Mouse (Mus musculus): ENCODE data around the gene Tbc1d7. TPM values are rescaled to one million over a fixed set of nuclear protein-coding genes. Genes with fewer than 3 reads are reported as not detected.
A peak's percentile ranks its signal among the peaks of the same experiment; 100 is the strongest.

The Tbc1d7 gene
- polyA plus RNA-seq, 1 experiment from 2014 or later: 58.0 TPM

GRCm38 (mm10) chr13:43210956-43211355 is 39.7 kb upstream of the Tbc1d7 start:
- H3K27ac ChIP-seq (ENCODE audit: low read length): no peak overlapping the region
- H3K9ac ChIP-seq (replicated peaks; ENCODE audit: low read length): no peak overlapping the region
- H3K27me3 ChIP-seq (ENCODE audit: insufficient read depth, low read length): no peaks in the 10 kb centered on the region
- no peak overlapping the region for H3K4me3 ChIP-seq (ENCODE audit: low read length)
- 84% methylated on average over 5 of the region's 5 CpGs for WGBS
- no peak overlapping the region for H3K4me2 ChIP-seq (replicated peaks; ENCODE audit: low read depth, low read length)
- H3K4me1 ChIP-seq (ENCODE audit: insufficient read depth, low read length): peaks cover 21% of the 10 kb centered on the region
- H3K9me3 ChIP-seq (ENCODE audit: low read length): no peaks in the 10 kb centered on the region
- H3K36me3 ChIP-seq (ENCODE audit: insufficient read depth, low read length): no peaks in the 10 kb centered on the region
- ATAC-seq (ENCODE audit: low FRiP score, low TSS enrichment): no peak

GRCm38 (mm10) chr13:43209560-43209959 is 38.3 kb upstream of the Tbc1d7 start:
- Histone ChIP-seq H3K36me3 (ENCODE audit: insufficient read depth, low read length) (no peaks in the 10 kb centered on the region), H3K4me1 (ENCODE audit: insufficient read depth, low read length) (peaks cover 9% of the 10 kb centered on the region; the same call in 1 of the 2 replicates), H3K4me3 (ENCODE audit: low read length) (no peak overlapping the region), H3K4me2 (replicated peaks; ENCODE audit: low read depth, low read length) (no peak overlapping the region), H3K27ac (ENCODE audit: low read length) (no peak overlapping the region), H3K9me3 (ENCODE audit: low read length) (no peaks in the 10 kb centered on the region), H3K27me3 (ENCODE audit: insufficient read depth, low read length) (no peaks in the 10 kb centered on the region), H3K9ac (replicated peaks; ENCODE audit: low read length) (no peak overlapping the region)
- no peak for ATAC-seq (ENCODE audit: low FRiP score, low TSS enrichment)
- WGBS: 87% methylated on average over 5 of the region's 5 CpGs

GRCm38 (mm10) chr13:43208914-43209439 is 37.7 kb upstream of the Tbc1d7 start:
- H3K9me3 ChIP-seq (ENCODE audit: low read length): no peaks in the 10 kb centered on the region
- no peak overlapping the region for H3K4me3 ChIP-seq (ENCODE audit: low read length)
- H3K9ac ChIP-seq (replicated peaks; ENCODE audit: low read length): no peak overlapping the region
- no peaks in the 10 kb centered on the region for H3K36me3 ChIP-seq (ENCODE audit: insufficient read depth, low read length)
- H3K27ac ChIP-seq (ENCODE audit: low read length): no peak overlapping the region
- WGBS: 40% methylated on average over 16 of the region's 16 CpGs
- H3K27me3 ChIP-seq (ENCODE audit: insufficient read depth, low read length): no peaks in the 10 kb centered on the region
- no peak overlapping the region for H3K4me2 ChIP-seq (replicated peaks; ENCODE audit: low read depth, low read length)
- no peak for ATAC-seq (ENCODE audit: low FRiP score, low TSS enrichment)
- H3K4me1 ChIP-seq (ENCODE audit: insufficient read depth, low read length): peaks cover 9% of the 10 kb centered on the region; the same call in 1 of the 2 replicates

- H3K4me3 ChIP-seq (ENCODE audit: low read length): no peak overlapping the region
- no peaks in the 10 kb centered on the region for H3K27me3 ChIP-seq (ENCODE audit: insufficient read depth, low read length)
- H3K9ac ChIP-seq (replicated peaks; ENCODE audit: low read length): no peak overlapping the region
- peaks cover 7% of the 10 kb centered on the region; the same call in 1 of the 2 replicates for H3K4me1 ChIP-seq (ENCODE audit: insufficient read depth, low read length)
- 81% methylated on average over 12 of the region's 12 CpGs for WGBS
- H3K9me3 ChIP-seq (ENCODE audit: low read length): no peaks in the 10 kb centered on the region
- no peak for ATAC-seq (ENCODE audit: low FRiP score, low TSS enrichment)
- H3K4me2 ChIP-seq (replicated peaks; ENCODE audit: low read depth, low read length): no peak overlapping the region
- no peak overlapping the region for H3K27ac ChIP-seq (ENCODE audit: low read length)
- H3K36me3 ChIP-seq (ENCODE audit: insufficient read depth, low read length): no peaks in the 10 kb centered on the region
Observed at GRCm38 (mm10) chr13:43206118-43206683, 34.9 kb upstream of the Tbc1d7 start.

GRCm38 (mm10) chr13:43203641-43204040 is 32.3 kb upstream of the Tbc1d7 start:
- no peaks in the 10 kb centered on the region for H3K27me3 ChIP-seq (ENCODE audit: insufficient read depth, low read length)
- H3K27ac ChIP-seq (ENCODE audit: low read length): no peak overlapping the region
- H3K36me3 ChIP-seq (ENCODE audit: insufficient read depth, low read length): no peaks in the 10 kb centered on the region
- no peaks in the 10 kb centered on the region for H3K9me3 ChIP-seq (ENCODE audit: low read length)
- H3K4me1 ChIP-seq (ENCODE audit: insufficient read depth, low read length): no peaks in the 10 kb centered on the region
- no peak for ATAC-seq (ENCODE audit: low FRiP score, low TSS enrichment)
- 55% methylated on average over 5 of the region's 5 CpGs for WGBS
- H3K4me3 ChIP-seq (ENCODE audit: low read length): no peak overlapping the region
- H3K9ac ChIP-seq (replicated peaks; ENCODE audit: low read length): no peak overlapping the region
- no peak overlapping the region for H3K4me2 ChIP-seq (replicated peaks; ENCODE audit: low read depth, low read length)

- Histone ChIP-seq H3K4me3 (ENCODE audit: low read length) (no peak overlapping the region), H3K9me3 (ENCODE audit: low read length) (no peaks in the 10 kb centered on the region), H3K27ac (ENCODE audit: low read length) (no peak overlapping the region), H3K9ac (replicated peaks; ENCODE audit: low read length) (no peak overlapping the region), H3K4me1 (ENCODE audit: insufficient read depth, low read length) (no peaks in the 10 kb centered on the region), H3K27me3 (ENCODE audit: insufficient read depth, low read length) (no peaks in the 10 kb centered on the region), H3K36me3 (ENCODE audit: insufficient read depth, low read length) (no peaks in the 10 kb centered on the region), H3K4me2 (replicated peaks; ENCODE audit: low read depth, low read length) (no peak overlapping the region)
- whole genome bisulfite sequencing: 85% methylated on average over 7 of the region's 7 CpGs
- no peak for ATAC-seq (ENCODE audit: low FRiP score, low TSS enrichment)
Observed at GRCm38 (mm10) chr13:43203234-43203633, 31.9 kb upstream of the Tbc1d7 start.

GRCm38 (mm10) chr13:43202351-43202750 is 31.1 kb upstream of the Tbc1d7 start:
- no peaks in the 10 kb centered on the region for H3K4me1 ChIP-seq (ENCODE audit: insufficient read depth, low read length)
- H3K36me3 ChIP-seq (ENCODE audit: insufficient read depth, low read length): no peaks in the 10 kb centered on the region
- WGBS: 81% methylated on average over 10 of the region's 10 CpGs
- H3K27ac ChIP-seq (ENCODE audit: low read length): no peak overlapping the region
- no peak for ATAC-seq (ENCODE audit: low FRiP score, low TSS enrichment)
- no peaks in the 10 kb centered on the region for H3K9me3 ChIP-seq (ENCODE audit: low read length)
- no peak overlapping the region for H3K4me3 ChIP-seq (ENCODE audit: low read length)
- no peak overlapping the region for H3K9ac ChIP-seq (replicated peaks; ENCODE audit: low read length)
- no peaks in the 10 kb centered on the region for H3K27me3 ChIP-seq (ENCODE audit: insufficient read depth, low read length)
- H3K4me2 ChIP-seq (replicated peaks; ENCODE audit: low read depth, low read length): no peak overlapping the region

- Histone ChIP-seq H3K4me3 (ENCODE audit: low read length) (no peak overlapping the region), H3K4me2 (replicated peaks; ENCODE audit: low read depth, low read length) (0 out of 2 replicates have a peak overlapping the region, but pooled peaks have one; percentile 5), H3K27me3 (ENCODE audit: insufficient read depth, low read length) (no peaks in the 10 kb centered on the region), H3K9me3 (ENCODE audit: low read length) (no peaks in the 10 kb centered on the region), H3K27ac (ENCODE audit: low read length) (no peak overlapping the region), H3K4me1 (ENCODE audit: insufficient read depth, low read length) (no peaks in the 10 kb centered on the region), H3K9ac (replicated peaks; ENCODE audit: low read length) (no peak overlapping the region), H3K36me3 (ENCODE audit: insufficient read depth, low read length) (no peaks in the 10 kb centered on the region)
- 45% methylated on average over 22 of the region's 22 CpGs for WGBS
- 0 out of 2 replicates have a peak, but pooled peaks have one; percentile 59 for ATAC-seq (ENCODE audit: low FRiP score, low TSS enrichment)
Observed at GRCm38 (mm10) chr13:43201033-43201432, 29.7 kb upstream of the Tbc1d7 start.

- Histone ChIP-seq H3K4me2 (replicated peaks; ENCODE audit: low read depth, low read length) (peak overlapping the region; percentile 5; the same call in 1 of the 2 replicates), H3K27me3 (ENCODE audit: insufficient read depth, low read length) (no peaks in the 10 kb centered on the region), H3K4me1 (ENCODE audit: insufficient read depth, low read length) (no peaks in the 10 kb centered on the region), H3K36me3 (ENCODE audit: insufficient read depth, low read length) (no peaks in the 10 kb centered on the region), H3K9ac (replicated peaks; ENCODE audit: low read length) (no peak overlapping the region), H3K4me3 (ENCODE audit: low read length) (no peak overlapping the region), H3K27ac (ENCODE audit: low read length) (no peak overlapping the region), H3K9me3 (ENCODE audit: low read length) (no peaks in the 10 kb centered on the region)
- peak; percentile 44; the same call in 1 of the 2 replicates for ATAC-seq (ENCODE audit: low FRiP score, low TSS enrichment)
- WGBS: 70% methylated on average over 22 of the region's 22 CpGs
Observed at GRCm38 (mm10) chr13:43200473-43200872, 29.2 kb upstream of the Tbc1d7 start.

GRCm38 (mm10) chr13:43199749-43200148 is 28.4 kb upstream of the Tbc1d7 start:
- Histone ChIP-seq H3K4me2 (replicated peaks; ENCODE audit: low read depth, low read length) (no peak overlapping the region), H3K4me3 (ENCODE audit: low read length) (no peak overlapping the region), H3K9me3 (ENCODE audit: low read length) (no peaks in the 10 kb centered on the region), H3K27ac (ENCODE audit: low read length) (no peak overlapping the region), H3K36me3 (ENCODE audit: insufficient read depth, low read length) (no peaks in the 10 kb centered on the region), H3K4me1 (ENCODE audit: insufficient read depth, low read length) (no peaks in the 10 kb centered on the region), H3K27me3 (ENCODE audit: insufficient read depth, low read length) (no peaks in the 10 kb centered on the region), H3K9ac (replicated peaks; ENCODE audit: low read length) (no peak overlapping the region)
- whole genome bisulfite sequencing: 70% methylated on average over 5 of the region's 5 CpGs
- ATAC-seq (ENCODE audit: low FRiP score, low TSS enrichment): no peak
